Mouse (Mus musculus): ENCODE measurements around the gene Nanos3.

DNA sequence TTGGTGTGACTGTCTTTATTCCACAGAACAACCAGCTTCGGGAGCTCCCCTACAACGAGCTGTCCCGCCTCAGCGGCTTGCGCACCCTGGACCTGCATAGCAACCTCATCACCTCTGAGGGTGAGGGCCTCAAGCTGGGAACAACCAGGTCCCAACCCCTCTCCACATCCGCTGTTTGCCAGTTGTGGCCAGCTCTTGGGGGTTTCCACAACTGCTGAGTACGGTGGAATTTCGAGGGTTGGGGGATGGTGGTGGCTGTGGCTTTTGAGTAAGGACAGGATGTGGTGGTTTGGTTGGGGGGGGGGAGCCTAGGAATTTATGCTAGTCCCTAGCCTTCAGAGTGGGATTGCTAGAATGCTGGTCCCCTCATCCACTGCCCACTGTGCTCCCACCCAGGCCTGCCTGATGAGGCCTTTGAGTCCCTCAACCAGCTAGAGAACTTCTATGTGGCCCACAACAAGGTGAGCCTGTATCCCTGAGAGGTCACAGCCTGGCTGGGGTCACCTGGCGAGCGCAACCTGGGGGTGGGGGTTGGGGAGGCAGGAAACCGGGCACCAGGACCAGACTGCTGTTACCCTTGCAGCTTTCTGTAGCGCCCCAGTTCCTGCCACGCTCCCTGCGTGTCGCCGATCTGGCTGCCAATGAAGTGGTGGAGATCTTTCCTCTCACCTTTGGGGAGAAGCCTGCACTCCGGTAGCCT lies 57.7 kb downstream of the Nanos3 start:
- TF ChIP-seq GATA1 (IDR thresholded peaks at IDR 0.05; ENCODE audit: borderline replicate concordance, low read length) (no peak), FLI1 (IDR thresholded peaks at IDR 0.05; ENCODE audit: low read length) (no peak)
